Mouse (Mus musculus) cerebral cortex, adult 2 months (tissue): ENCODE data around the gene Phldb2.

Experiments
- WGBS: fragments of 180-500 bp; shearing (Covaris S2); methylation state at CpG from one replicate; pipeline ENCODE4 v1.1.7; 2018; 5-methylcytosine and 5-hydroxymethylcytosine counted together

Gene Phldb2

DNA sequence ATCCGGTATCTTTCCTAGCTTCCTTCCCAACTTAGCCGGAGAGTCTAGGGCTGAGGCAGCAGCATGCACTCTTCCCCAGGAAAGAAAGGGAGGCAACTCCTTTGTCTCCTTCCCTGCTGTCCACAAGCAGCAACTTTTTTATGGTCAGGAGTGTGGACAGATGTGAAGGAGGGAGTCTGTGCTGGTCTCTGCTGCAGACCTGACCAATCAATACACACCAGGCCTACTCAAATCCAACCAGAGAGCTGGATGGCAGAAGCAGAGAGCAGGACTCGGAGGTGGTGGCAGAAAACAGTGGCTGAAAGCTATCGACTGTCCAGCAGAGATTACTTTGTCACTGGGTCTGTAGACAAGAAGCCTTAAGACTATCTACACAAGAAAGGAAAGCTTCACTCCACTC, at the start of gene Phldb2:
TSS of gene Phldb2 (minus strand) at position 205 of the 400 bp plus-strand sequence.
- 90% methylated on average over 4 of the region's 4 CpGs for WGBS

- WGBS: 57% methylated on average over 10 of the region's 10 CpGs
Measured at GRCm38 (mm10) chr16:46001550-46002166, 48.3 kb upstream of the Phldb2 start.

- WGBS: 75% methylated on average over 3 of the region's 3 CpGs
Measured at GRCm38 (mm10) chr16:46000976-46001375, 47.6 kb upstream of the Phldb2 start.

GRCm38 (mm10) chr16:45999374-46000191, 46.2 kb upstream of the Phldb2 start:
- 52% methylated on average over 10 of the region's 10 CpGs for WGBS

GRCm38 (mm10) chr16:45998231-45998630, 44.8 kb upstream of the Phldb2 start:
- WGBS: 79% methylated on average over 7 of the region's 7 CpGs

DNA sequence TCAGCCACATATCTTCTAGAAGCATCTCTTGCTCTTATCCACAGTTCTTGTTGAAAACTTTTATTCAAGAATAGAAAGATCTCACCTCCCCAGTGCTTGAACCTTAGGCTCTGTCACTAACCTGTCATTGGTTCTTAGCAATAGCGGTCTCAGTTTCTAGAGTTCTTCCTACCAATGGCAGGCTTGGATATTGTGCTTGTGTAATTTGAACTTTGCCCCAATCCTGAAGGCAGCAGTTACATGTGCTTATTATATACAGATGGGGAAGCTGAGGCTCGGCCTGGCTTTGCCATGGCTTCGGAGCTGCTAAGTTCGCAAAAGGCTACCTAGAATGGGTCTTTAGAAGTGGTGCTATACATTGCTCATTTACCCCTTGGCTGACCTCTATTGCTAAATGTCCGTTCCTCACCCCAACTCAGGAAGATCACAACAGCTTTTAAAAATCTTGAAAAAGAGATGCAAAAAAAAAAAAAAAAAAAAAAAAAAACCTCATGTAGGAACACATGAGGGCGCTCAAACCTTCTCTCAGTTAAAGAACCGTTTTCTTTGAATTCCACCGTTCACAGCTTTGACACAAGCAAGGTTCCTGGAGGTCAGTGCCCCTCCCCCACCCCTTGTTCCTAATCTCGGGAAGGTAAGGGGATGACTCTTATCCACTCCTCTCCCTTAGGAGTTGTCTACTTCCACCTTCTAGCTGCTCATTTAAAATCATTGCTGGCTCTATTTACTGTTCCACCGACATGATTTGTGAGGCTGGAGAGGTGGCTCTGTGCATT, 37.7 kb upstream of the Phldb2 start:
- WGBS: 48% methylated on average over 10 of the region's 10 CpGs

DNA sequence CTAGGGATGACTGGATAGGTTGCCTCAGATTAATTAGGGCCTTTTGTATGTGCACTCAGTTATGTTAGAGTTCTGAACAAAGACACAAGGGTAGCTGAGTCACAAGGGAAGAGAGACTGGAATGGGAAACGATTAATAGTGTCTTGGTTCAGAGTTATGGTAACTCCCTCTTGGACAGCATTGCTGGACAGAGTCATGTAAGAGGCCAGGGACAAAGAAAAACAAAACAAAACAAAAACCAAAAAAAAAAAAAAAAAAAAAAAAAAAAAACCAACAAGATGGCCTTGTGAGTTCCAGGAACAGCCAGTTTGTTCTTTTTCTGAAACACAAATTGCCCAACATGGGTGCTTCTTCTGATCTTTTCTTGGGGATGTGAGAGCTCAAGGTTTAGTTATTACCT, 32.8 kb upstream of the Phldb2 start:
- 70% methylated on average over 1 of the region's 1 CpGs for WGBS

DNA sequence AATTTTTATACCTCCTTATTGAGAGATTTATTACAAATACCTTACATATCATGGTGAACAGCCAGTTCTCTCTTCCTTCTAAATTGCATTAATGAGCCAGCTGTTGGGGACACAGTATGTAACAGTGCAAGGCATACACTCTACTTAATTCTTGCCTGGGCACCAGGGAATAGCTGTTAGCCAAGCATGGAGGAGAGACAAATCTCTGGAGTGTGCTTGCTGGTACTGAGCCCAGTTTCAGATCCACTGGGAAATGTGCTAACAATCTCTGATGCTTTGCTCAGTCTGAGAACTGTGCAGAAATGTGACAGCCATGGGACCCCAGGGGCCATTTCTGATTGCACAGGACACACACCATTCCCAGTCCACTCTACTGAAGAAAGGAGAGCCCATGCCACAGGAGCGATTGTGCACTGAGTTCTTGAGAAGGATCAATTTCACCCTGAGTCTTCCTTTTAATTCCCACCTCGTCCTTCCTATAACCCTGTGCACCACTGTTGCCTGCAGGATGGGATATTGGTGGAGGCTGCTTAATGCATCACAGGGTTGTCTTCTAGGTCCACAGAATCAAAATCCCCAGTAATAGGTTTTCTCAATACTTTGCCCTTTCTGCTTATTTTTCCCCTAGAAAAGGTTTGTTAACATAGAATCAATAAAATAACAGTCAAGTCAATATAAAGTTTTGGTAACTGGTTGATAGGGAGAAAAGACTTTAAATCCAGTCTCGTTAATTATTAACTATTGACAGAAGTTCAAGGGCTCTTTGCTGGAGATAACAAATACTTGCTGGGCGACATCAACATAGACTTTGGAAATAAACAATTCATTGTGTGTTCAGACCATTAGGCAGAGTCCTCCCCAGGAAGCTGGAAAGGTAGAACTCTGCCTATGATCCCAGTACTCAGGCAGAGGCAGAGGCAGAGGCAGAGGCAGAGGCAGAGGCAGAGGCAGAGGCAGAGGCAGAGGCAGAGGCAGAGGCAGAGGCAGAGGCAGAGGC, 31.5 kb upstream of the Phldb2 start:
- 81% methylated on average over 4 of the region's 4 CpGs for WGBS

- WGBS: 94% methylated on average over 1 of the region's 1 CpGs
Measured at GRCm38 (mm10) chr16:45976251-45976650, 22.9 kb upstream of the Phldb2 start.

GRCm38 (mm10) chr16:45973959-45974686, 20.7 kb upstream of the Phldb2 start:
- 60% methylated on average over 9 of the region's 9 CpGs for WGBS

DNA sequence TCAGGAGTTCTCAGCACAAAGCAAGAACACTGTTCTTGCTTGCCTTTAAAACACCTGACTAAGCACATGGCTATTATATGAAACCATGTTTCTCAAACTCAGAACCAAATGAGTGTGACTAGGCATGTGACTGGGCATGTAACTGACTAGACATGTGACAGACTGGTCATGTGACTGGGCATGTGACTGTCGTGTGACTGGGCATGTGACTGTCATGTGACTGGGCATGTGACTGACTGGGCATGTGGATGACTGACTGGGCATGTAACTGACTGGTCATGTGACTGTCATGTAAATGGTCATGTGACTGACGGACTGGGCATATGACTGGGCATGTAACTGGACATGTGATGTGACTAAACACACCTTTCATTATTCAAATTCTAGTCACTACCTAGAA, 16.8 kb upstream of the Phldb2 start:
- WGBS: 96% methylated on average over 2 of the region's 2 CpGs

DNA sequence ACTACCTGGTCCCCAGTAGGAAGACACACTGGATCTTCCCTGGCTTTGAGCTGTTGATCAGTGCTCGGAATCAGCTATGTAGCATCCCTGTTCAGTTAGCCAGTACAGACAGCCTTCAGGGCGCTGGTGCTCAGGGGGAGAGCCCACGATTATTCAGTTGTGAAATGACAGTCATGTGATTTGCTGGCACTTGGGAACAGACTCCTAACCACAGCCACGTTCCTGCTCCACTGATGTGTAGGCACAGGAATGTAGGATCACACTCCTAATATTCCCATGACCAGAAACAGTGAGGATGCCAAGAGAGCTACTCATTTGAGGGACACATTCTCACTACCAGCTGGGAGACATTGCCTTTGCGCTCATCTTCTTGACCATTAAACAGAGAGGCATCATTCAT, 15.3 kb upstream of the Phldb2 start:
- WGBS: 74% methylated on average over 5 of the region's 5 CpGs

GRCm38 (mm10) chr16:45967471-45967870, 14.1 kb upstream of the Phldb2 start:
- WGBS: 7% methylated on average over 7 of the region's 7 CpGs

DNA sequence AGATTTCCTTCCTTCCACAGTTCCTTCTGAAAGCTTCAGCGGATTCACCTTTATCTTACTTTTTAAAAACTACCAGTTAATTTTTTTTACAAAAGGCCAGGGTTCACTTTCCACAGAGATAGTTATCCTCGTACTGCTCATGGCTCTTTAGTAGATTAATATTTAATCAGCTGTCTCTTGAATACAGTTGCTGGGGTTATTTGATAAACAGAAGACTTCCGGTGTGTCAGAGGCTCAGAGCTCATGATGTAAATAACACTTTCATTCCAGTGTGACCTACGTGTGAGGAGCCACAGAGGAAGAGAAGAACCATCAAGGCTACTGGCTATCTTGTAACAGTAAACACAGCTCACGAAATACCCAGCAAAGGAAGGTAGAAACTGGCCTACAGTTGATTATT, 13.2 kb upstream of the Phldb2 start:
- 76% methylated on average over 5 of the region's 5 CpGs for WGBS

DNA sequence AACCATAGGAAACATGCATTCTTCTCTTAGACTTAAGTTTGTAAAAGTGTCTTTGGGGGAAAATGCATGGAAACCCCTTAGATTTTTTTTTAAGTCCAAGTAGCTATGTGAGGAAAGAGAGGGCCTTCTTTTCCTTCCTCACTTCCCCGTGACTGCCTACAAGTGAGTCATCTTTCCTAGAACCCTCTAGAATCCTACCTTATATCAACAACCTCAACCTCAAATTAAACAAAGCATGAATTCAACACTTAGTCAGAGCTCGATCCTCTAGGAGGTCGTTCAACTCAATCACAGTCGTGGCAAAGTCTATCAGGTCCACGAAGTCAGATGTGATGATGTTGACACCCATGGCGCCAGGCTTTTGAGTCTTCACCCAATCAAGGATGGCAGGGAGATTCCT, 11.4 kb upstream of the Phldb2 start:
- 92% methylated on average over 6 of the region's 6 CpGs for WGBS

DNA sequence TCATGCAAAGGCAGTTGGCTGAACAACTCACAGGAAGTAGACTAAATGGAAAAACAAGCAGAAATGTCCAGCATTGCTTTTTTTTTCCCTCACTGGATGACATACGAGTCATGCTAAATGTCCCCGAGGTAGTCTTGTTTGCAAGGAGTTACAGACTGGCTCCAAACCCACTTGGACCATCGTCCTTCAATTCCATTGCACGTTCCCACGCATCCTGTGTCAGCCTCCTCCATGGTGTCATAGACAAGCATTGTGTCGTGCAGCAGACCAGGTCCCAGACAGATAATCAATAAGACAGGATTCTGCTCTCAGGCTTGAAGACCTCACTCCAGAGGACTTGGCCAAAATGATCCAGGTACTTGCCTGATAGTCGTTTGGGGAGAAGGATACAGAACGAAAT, 10.4 kb upstream of the Phldb2 start:
- WGBS: 89% methylated on average over 8 of the region's 8 CpGs

DNA sequence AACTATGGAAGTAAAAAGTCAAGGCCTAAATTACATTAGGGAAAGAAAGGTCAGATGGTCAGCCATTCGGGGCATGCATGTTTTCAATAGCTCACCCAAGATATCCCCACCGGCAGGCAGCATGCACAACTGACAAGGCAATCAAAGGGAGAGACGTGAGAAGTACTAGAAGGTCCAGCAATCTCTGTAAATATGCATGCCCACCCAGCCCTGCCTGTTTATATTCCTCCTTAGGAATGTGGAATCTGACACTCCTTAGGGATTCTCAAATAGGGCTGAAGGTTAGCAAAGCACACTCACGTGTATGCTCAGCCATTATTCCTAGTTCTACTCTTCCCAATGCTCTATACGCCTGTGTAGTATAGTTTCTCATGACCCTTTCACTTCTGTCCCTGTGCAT, 9.7 kb upstream of the Phldb2 start:
- 80% methylated on average over 5 of the region's 5 CpGs for WGBS

- WGBS: 78% methylated on average over 3 of the region's 3 CpGs
Measured at GRCm38 (mm10) chr16:45960978-45961377, 7.6 kb upstream of the Phldb2 start.

- 78% methylated on average over 4 of the region's 4 CpGs for WGBS
Measured at GRCm38 (mm10) chr16:45956390-45956950, 3.1 kb upstream of the Phldb2 start.

GRCm38 (mm10) chr16:45952501-45952900, 897 bp downstream of the Phldb2 start:
- 71% methylated on average over 5 of the region's 5 CpGs for WGBS
